Mouse (Mus musculus) heart, adult 2 months (tissue): ENCODE data around the gene Dact3. TPM values are rescaled to one million over a fixed set of nuclear protein-coding genes. Genes with fewer than 3 reads are reported as not detected.

ENCODE experiments used
- DNase-seq, 2 experiments: peaks; one replicate each; pipeline ENCODE4 v3.0.0; 2021
- H3K27ac ChIP-seq: fragments of 200-600 bp; 2 replicates; pipeline ENCODE4 v1.8.1; 2022
- H3K27me3 ChIP-seq: fragments of 200-500 bp; 2 replicates; pipeline ENCODE4 v1.6.1; 2012; ENCODE audit warnings: mild to moderate bottlenecking, low read length, inconsistent platforms, mixed read lengths; ENCODE audit not compliant: control insufficient read depth, insufficient read depth
- H3K36me3 ChIP-seq: fragments of 200-500 bp; 2 replicates; pipeline ENCODE4 v1.6.1; 2012; ENCODE audit warnings: low read length, inconsistent platforms; ENCODE audit not compliant: control insufficient read depth, insufficient read depth
- H3K4me1 ChIP-seq: fragments of 200-500 bp; 2 replicates; pipeline ENCODE4 v1.6.1; 2011; ENCODE audit warnings: low read length; ENCODE audit not compliant: control insufficient read depth, insufficient read depth
- H3K4me3 ChIP-seq: fragments of 200-600 bp; 2 replicates; pipeline ENCODE4 v1.8.1; 2022
- H3K79me2 ChIP-seq: fragments of 200-500 bp; replicated peaks from 2 replicates; pipeline ENCODE4 v1.6.1; 2012; ENCODE audit warnings: mild to moderate bottlenecking, inconsistent platforms, low read length, moderate library complexity, mixed read lengths; ENCODE audit not compliant: control insufficient read depth, insufficient read depth
- H3K9ac ChIP-seq: fragments of 200-500 bp; 2 replicates; pipeline ENCODE4 v1.6.1; 2012; ENCODE audit warnings: low read depth, mild to moderate bottlenecking, control low read depth, inconsistent platforms, low read length, mixed read lengths
- CTCF ChIP-seq: fragments of 200-600 bp; IDR thresholded peaks from 2 replicates; pipeline ENCODE4 v1.8.1; 2022; ENCODE audit warnings: antibody characterized with exemption, mild to moderate bottlenecking, moderate library complexity
- EP300 ChIP-seq: fragments of 200-500 bp; IDR thresholded peaks from 2 replicates; pipeline ENCODE4 v1.6.1; 2011; ENCODE audit warnings: low read depth, low read length, control low read depth; ENCODE audit not compliant: insufficient read depth
- POLR2A ChIP-seq: fragments of 200-500 bp; IDR thresholded peaks from 2 replicates; pipeline ENCODE4 v1.6.1; 2011; ENCODE audit warnings: mild to moderate bottlenecking, low read depth, low read length, control low read depth; ENCODE audit not compliant: insufficient read depth
- WGBS: fragments of 180-500 bp; shearing (Covaris S2); methylation state at CpG from one replicate; pipeline ENCODE4 v1.1.7; 2018; 5-methylcytosine and 5-hydroxymethylcytosine counted together
- intact Hi-C: fragments of 180-260 bp; cut with DNase I; formaldehyde crosslinking; loops from one replicate; pipeline ENCODE4 v1.15.1; 2025
- polyA plus RNA-seq: library from polyadenylated mRNA; depleted of rRNA; stranded (reverse); fragments of >200 nt; gene quantifications from 2 replicates; pipeline ENCODE4 v1.2.3, GENCODE M21; 2012
- total RNA-seq, 2 experiments: library from RNA; stranded (reverse); gene quantifications; 2 replicates each; pipeline ENCODE4 v1.2.3; 2021

Dact3 gene
- total and polyA plus RNA-seq, 3 experiments, result 8.6 to 19.6 (median 12.1) TPM

GRCm38 (mm10) chr7:16842645-16843063 is 32.5 kb upstream of the Dact3 start, which contains the start of gene Prkd2:
Gene Prkd2, plus strand, starts transcription at chr7:16842902.
- WGBS, result 1% methylated on average over 32 of the region's 32 CpGs
- peak within 1 kb of the TSS; percentile 85 for H3K9ac ChIP-seq
- peak within 1 kb of the TSS; percentile 99 for H3K27ac ChIP-seq
- H3K36me3 ChIP-seq, result no peaks in the 10 kb centered on the region
- TF ChIP-seq POLR2A (peak; percentile 80; the same call in 1 of the 2 replicates), EP300 (no peak)
- DNase-seq, result peak; percentile 95 to 98
- intact Hi-C loops, result loop anchor here (2.0 kb wide), 1 partner anchor 16 kb away; no protein-coding TSS in a partner anchor
- H3K79me2 ChIP-seq, result no peaks in the 10 kb centered on the region
- H3K4me1 ChIP-seq, result peaks cover 9% of the 10 kb centered on the region
- no peaks in the 10 kb centered on the region for H3K27me3 ChIP-seq
- peak within 1 kb of the TSS; percentile 62 for H3K4me3 ChIP-seq

- Histone ChIP-seq H3K79me2 (no peaks in the 10 kb centered on the region), H3K4me1 (peaks cover 9% of the 10 kb centered on the region), H3K9ac (peak overlapping the region; percentile 80), H3K36me3 (peaks cover 3% of the 10 kb centered on the region; the same call in 1 of the 2 replicates), H3K27me3 (no peaks in the 10 kb centered on the region), H3K27ac (peak overlapping the region; percentile 99), H3K4me3 (peak overlapping the region; percentile 62)
- peak; percentile 76 to 78 for DNase-seq
- WGBS, result 5% methylated on average over 33 of the region's 33 CpGs
- TF ChIP-seq POLR2A (peak; percentile 65; the same call in 1 of the 2 replicates), CTCF (no peak), EP300 (no peak)
- intact Hi-C loops, result loop anchor here (2.0 kb wide), 2 partner anchors 17 to 215 kb away; no protein-coding TSS in a partner anchor
These were observed 31.5 kb upstream of the Dact3 start for GRCm38 (mm10) chr7:16843441-16844171.

GRCm38 (mm10) chr7:16844696-16845071 is 30.4 kb upstream of the Dact3 start:
- Histone ChIP-seq H3K27ac (peak overlapping the region; percentile 99), H3K4me3 (peak overlapping the region; percentile 62), H3K79me2 (no peaks in the 10 kb centered on the region), H3K4me1 (peaks cover 9% of the 10 kb centered on the region), H3K27me3 (no peaks in the 10 kb centered on the region), H3K9ac (peak overlapping the region; percentile 67), H3K36me3 (peaks cover 3% of the 10 kb centered on the region; the same call in 1 of the 2 replicates)
- peak in 1 of 2 experiments; percentile 53 for DNase-seq
- WGBS, result 32% methylated on average over 3 of the region's 3 CpGs
- TF ChIP-seq EP300 (no peak), POLR2A (no peak; the same call in 1 of the 2 replicates), CTCF (no peak)
- intact Hi-C loops, result loop anchor here (1.0 to 2.0 kb wide), 2 partner anchors 89 to 214 kb away; no protein-coding TSS in a partner anchor

GRCm38 (mm10) chr7:16845072-16845819 is 29.9 kb upstream of the Dact3 start:
- H3K9ac ChIP-seq, result peak overlapping the region; percentile 75
- intact Hi-C loops, result loop anchor here (1.0 to 2.0 kb wide), 2 partner anchors 90 to 214 kb away; no protein-coding TSS in a partner anchor
- no peaks in the 10 kb centered on the region for H3K27me3 ChIP-seq
- no peaks in the 10 kb centered on the region for H3K79me2 ChIP-seq
- H3K4me1 ChIP-seq, result peaks cover 9% of the 10 kb centered on the region
- peak; percentile 78; the same call in 1 of the 2 replicates for TF ChIP-seq EP300
- peak; percentile 38; the same call in 1 of the 2 replicates for TF ChIP-seq POLR2A
- no peak for TF ChIP-seq CTCF
- peak overlapping the region; percentile 99 for H3K27ac ChIP-seq
- peaks cover 3% of the 10 kb centered on the region; the same call in 1 of the 2 replicates for H3K36me3 ChIP-seq
- H3K4me3 ChIP-seq, result peak overlapping the region; percentile 62
- peak; percentile 73 to 81 for DNase-seq
- WGBS, result 32% methylated on average over 14 of the region's 14 CpGs

- Histone ChIP-seq H3K27ac (peak overlapping the region; percentile 99), H3K4me1 (peaks cover 9% of the 10 kb centered on the region), H3K27me3 (no peaks in the 10 kb centered on the region), H3K79me2 (no peaks in the 10 kb centered on the region), H3K4me3 (peak overlapping the region; percentile 48), H3K36me3 (peaks cover 3% of the 10 kb centered on the region; the same call in 1 of the 2 replicates), H3K9ac (peak overlapping the region; percentile 75)
- intact Hi-C loops, result loop anchor here (1.0 to 2.0 kb wide), 2 partner anchors 90 to 213 kb away; no protein-coding TSS in a partner anchor
- 46% methylated on average over 10 of the region's 10 CpGs for WGBS
- no peak for DNase-seq
- TF ChIP-seq POLR2A, result no peak
- TF ChIP-seq CTCF, result no peak
- no peak for TF ChIP-seq EP300
These were observed 29.3 kb upstream of the Dact3 start for GRCm38 (mm10) chr7:16845820-16846167.
